Mouse (Mus musculus): Measurements from ENCODE around the gene Casz1.

DNA sequence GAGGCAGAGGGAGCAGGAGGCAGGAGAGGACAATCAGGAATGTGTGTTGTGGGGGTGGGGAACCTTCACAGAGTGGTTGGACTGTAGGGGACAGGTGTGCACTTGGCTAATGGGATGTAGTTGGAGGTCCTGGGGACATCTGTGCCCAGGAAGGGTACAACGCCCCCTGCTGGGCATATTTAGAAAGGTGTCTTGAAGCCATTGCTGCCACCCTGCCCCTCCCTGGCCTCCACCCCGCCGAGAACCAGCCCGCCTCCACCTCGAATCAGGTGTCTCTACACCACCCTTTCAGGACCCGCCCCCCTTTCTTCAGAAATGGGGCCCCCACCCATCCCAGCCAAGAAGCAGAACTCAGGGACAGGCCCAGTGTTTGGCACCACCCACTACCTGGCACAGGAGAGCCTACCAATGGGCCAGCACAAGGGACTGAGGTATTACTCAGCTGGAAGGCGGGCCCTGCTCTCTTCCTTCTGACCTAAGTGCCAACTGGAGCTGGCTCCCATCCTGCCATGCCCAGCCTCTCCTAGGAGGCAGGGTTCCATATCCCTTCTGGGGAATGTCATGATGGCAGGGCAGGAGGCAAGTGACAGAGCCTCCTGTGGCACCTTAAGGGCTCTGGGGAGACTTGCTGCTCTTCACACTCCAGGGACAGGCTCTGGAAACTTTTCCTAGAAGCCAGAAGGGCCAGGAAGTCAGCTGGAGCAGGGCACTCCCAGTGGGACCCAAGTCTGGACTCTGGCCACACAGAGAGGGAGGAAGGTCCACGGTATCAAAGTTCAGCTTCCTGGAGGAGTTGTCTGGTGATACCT is 98.9 kb downstream of the Casz1 start:
- TF ChIP-seq GATA1 (IDR thresholded peaks at IDR 0.05; ENCODE audit: borderline replicate concordance, low read length) (no peak), FLI1 (IDR thresholded peaks at IDR 0.05; ENCODE audit: low read length) (no peak)
